Mouse (Mus musculus): Measurements from ENCODE around the gene Ube2c. TPM values are rescaled to one million over a fixed set of nuclear protein-coding genes. Genes with fewer than 3 reads are reported as not detected.
"Not testable (repeated sequence)": the region's sequence is repeated elsewhere in the genome, so short reads cannot be mapped to it uniquely, and the experiment has no call there.

Gene Ube2c
- total RNA-seq, 2 experiments from 2014 or later, result 2.9 to 4.0 TPM

DNA sequence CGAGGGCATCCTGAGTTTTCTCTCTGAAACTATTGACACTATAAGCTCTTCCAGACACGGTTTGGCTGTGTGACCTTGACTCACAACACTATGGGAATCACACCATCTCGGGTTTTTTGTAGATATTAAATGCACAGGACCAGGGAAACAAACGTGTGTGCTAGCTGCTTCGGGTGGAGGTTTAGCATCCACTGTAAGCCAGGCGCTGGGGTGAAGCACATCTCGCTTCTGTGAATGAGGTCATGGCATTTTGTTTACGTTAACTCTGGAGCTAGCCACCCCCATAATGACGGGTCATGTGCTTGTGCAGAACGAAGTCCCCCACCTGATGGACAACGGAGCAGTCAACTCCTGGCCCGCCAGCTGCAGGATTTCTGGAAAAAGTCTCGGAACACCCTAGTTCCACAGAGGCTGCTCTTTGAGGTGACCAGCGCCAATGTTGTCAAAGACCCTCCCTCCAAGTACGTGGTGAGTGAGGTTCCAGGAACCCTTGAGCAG lies 16.7 kb downstream of the Ube2c start:
- DNase-seq (ENCODE audit: low spot score in 2 of 2), result no peak

DNA sequence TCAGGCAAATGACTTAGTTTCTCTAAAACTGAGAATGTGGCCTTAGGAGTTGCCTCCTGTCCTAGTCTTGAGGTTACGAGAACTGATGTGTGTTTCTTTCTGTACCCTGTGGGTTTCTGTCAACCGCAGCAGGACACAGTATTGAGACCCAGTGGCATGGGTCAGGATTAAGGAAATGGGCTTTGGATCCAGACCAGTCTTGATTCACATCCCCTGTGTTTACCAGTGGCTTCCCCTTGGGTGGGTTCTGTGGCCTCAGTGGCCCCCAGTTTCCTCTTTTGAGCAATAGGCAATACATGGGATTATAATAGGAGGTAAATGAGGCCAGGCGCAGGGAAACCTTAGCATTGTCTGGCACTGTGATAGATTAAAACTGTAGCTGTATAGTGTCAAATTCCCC lies 17.3 kb downstream of the Ube2c start:
- no peak for DNase-seq (ENCODE audit: low spot score in 2 of 2)

DNA sequence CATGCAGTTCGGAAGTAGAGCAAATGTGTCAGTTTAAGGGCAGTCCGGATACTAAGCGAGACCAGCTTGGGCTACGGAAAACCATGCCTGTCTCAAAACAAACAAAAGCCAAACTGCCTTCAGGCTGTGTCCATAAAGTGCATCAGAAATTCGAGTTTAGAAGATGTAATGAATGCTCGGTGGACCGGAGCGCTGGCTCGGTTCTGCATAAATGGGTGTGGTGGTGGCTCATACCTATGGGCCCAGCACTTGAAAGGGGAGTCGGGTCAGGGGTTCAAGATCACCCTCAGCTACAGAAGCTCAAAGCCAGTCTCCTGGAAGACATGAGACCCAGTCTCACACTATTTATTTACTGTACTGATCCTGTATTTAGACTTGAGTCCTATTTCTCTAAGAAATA lies 18.1 kb downstream of the Ube2c start:
- DNase-seq (ENCODE audit: low spot score in 2 of 2), result no peak

DNA sequence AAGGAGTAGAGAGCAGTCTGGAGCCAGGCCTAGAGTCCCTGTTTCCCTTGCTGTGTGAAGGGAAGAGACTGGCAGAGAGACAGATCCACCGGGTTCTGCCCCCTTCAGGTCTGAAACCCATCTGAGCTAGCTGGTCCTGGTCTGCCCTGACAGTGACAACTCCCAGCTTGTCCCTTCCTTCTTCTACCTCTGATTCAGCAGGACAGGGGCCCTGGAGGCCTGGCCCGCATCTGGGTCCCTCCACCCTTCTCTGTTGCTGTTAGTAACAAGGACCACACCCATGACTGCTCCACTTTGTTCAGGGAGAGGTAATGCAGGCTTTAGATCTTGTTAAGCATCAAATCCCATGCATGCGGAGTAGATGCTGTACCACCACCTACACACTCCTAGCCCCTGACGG lies 18.7 kb downstream of the Ube2c start:
- no peak for DNase-seq (ENCODE audit: low spot score in 2 of 2)

DNA sequence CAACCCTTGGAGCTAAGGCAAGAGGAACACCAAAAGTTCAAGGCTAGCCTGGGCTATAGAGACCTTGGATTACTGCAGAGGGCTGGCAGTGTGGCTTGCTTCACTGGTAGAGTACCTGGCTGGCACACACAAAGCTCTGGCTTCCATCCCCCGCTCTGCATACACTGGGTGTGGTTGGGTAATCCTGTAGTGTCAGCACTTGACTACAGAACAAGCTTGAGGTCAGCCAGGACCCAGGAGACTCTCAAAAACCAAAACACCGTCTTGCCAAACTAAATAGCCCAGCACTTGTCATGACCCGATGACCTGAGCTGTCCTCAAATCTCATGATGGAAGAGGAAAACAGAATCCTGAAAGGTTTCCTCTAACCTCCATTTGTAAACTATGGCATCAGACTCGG lies 20.8 kb downstream of the Ube2c start:
- no peak for DNase-seq (ENCODE audit: low spot score in 2 of 2)

DNA sequence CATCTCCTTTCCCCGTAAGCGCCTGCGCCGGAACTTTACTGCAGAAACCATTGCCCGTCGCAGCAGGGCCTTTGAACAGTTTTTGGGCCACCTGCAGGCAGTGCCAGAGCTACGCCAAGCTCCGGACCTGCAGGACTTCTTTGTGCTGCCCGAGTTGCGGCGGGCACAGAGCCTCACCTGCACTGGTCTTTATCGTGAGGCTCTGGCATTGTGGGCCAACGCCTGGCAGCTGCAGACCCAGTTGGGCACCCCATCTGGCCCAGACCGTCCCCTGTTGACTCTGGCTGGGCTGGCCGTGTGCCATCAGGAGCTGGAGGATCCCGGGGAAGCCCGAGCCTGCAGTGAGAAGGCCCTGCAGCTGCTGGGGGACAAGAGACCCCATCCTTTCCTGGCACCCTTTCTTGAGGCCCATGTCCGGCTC lies 22.2 kb downstream of the Ube2c start:
- no peak for DNase-seq (ENCODE audit: low spot score in 2 of 2)

DNA sequence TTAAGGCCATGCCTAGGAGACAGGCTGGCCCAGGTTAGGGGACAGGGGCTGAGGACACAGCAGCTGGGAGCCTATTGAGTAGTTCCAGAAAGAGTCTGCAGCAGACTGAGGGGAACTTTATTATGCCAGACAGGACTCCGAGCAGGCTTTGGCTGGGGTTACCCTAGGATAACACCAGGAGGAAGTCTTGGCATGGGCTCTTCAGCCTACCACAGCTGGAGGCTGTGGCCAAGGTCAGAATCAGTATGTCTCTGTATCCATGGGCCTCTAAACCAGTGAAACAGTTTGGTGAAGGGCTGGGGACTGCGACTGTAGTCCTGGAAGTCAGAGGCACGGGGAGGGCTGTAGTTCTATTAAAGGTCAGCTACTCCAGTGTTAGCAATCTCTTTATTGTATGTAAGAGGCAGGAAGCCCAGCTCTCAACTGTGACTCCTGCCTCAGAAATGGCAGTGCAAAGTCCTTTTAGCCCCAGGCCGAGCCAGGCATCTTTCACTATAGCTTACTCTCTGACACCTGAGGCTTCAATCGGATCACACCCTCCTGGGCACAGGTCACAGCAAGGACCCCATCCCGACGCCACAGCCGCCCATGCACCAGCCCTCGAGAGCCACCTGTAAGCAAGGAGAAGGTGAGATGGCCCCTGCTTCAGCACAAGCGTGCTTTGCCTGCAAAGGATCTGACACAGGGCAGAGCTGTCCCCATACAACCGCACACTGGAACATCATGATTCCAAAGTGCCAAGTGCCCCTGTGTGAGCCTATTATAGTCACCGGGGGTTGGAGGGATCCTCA lies 22.9 kb downstream of the Ube2c start:
- no peak for DNase-seq (ENCODE audit: low spot score in 2 of 2)

DNA sequence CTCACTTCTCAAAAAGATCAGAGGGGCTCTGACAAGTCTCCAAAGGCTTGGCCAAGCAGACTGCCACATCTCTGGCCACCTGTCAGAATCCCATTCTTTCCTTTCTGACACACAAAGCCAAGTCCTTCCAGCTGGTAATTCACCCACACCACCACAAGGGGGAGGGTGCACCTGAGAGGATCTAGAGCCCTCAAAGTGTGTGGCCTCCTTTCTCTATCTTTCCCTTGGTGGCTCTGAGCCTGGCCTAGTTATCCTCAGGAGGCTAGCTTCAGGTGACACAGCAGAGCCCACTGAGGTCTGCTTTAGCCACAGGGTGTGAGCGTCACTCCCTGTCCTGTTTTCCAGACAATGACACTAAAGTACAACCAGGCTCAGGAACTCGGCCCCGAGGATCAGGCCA lies 23.5 kb downstream of the Ube2c start:
- DNase-seq (ENCODE audit: low spot score in 2 of 2), result peak in 1 of 2 experiments; percentile 52

DNA sequence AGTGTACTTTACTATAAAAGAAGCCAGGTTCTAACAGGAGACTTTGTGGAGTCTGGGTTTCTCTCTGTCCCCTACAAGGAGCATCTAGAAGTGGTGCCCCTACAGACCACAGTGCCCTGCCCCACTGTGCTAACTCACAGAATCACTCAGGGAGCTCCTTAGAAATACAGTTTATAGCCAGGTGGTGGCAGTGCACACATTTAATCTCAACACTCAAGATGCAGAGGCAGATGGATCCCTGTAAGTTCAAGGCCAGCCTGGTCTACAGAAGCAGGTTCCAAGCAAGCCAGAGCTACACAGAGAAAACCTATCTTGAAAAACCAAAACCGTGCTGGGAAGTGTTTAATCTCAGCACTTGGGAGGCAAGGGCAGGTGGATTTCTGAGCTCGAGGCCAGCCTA lies 24.1 kb downstream of the Ube2c start:
- no peak for DNase-seq (ENCODE audit: low spot score in 2 of 2)

DNA sequence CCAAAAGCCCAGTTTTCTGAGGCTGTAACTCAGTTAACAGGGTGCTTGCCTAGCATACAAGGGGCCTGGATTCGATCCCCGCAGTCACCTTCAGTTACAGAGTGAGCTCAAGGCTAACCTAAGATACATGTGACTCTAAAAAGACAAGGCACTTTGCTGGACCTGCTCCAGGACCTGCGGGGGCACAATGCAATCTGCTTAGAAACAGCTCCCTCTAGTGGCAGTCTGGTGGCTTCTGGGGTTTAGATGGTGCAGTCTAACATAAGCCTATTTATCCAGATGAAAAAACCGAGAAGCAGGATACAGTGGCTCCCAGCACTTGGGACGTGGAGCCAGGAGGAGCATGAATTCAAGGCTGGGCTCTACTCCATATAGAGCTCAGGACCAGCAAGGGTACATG lies 24.6 kb downstream of the Ube2c start:
- DNase-seq (ENCODE audit: low spot score in 2 of 2), result peak; percentile 80 to 91

DNA sequence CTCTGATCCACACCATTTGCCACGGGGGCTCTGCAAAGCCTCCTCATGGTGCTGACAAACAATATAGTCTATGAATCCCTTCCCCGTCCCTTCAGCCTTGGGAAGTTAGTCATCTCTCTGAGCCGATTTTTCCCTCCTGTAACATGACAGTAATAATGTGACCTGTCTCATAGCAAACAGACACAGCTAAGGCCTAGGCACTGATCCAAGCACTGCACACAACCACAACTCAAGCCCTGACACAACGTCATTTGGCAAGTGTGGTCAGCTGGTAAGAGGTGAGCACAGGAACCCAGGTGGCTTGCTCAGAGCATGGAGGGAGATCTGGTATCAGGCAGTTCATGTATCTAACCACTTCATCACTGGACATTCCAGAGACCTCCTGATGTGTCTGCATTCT lies 26.2 kb downstream of the Ube2c start:
- DNase-seq (ENCODE audit: low spot score in 2 of 2), result no peak

DNA sequence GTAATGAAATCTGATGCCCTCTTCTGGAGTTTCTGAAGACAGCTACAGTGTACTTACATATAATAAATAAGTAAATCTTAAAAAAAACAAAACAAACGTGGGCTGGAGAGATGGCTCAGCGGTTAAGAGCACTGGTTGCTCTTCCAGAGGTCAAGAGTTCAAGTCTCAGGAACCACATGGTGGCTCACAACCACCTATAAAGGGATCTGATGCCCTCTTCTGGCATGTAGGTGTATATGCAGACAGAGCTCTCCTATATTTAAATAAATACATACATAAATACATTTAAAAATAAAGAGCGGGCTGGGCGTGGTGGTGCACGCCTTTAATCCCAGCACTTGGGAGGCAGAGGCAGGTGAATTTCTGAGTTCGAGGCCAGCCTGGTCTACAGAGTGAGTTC lies 28.9 kb downstream of the Ube2c start:
- not testable (repeated sequence) for DNase-seq (ENCODE audit: low spot score in 2 of 2)

DNA sequence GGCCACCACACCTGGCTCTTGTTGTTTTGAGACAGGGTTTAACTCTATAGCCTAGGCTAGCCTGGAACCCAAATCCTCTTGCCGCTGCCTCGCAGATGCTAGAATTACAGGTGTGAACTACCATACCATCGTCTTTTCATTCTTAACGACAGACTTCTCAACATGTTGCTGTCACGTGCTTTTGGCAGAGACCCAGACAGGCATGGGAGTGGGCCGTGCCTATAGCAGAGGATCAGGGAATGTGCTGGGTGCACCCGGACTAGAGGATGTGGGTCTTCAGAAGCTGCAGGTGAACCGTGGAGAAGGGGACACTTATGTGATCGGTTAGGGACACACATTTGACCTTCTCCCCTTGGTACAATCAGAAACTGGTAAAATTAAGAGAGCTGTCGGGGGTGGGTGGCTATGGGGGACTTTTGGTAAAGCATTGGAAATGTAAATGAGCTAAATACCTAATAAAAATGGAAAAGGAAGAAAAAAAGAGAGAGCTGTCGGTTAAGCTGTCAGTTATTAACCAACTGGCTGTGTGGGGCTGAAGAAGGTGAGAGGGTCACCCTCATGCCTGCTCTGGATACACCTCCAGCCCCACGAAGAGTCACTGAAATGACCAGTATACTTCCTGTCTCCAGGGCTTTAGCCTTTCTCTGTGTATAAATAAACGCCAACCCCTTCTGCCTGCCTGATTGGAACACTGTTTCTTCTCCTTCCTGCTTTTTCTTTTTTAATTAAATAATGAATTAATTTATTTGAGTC lies 30.7 kb downstream of the Ube2c start:
- DNase-seq (ENCODE audit: low spot score in 2 of 2), result no peak

DNA sequence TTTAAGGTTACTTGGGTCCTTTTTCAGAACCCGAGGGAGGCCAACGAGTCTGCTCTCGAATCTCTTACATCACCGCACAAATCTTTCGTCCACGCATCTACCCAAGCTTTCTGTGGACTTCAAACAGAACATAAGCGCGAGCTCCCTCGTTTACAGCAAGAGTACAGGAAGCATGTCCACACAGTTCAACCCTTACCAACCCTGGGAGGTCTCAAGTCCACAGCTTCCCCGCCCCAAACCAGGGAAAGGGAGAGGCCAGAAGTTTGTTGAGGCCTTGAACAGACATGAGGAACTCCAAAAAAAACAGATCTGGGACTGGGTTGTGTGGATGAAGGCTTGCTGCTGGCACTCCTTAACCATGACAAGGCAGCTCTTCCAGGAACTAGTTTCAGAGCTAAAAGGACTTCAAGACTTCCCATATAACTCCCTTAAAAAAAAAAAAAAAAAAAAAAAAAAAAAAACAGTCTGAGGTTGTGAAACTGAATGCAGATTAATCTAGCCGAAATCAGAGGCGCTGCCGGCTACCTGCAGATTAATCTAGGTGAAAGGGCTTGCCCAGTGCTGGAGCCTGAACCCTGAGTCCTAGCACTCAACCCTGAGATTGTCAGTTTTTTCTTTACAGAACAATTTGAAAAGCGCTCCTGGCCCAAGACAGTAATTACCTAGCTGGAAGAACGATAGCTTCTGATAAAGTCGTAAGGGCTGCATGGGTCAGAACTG lies 33.7 kb downstream of the Ube2c start:
- DNase-seq (ENCODE audit: low spot score in 2 of 2), result no peak

DNA sequence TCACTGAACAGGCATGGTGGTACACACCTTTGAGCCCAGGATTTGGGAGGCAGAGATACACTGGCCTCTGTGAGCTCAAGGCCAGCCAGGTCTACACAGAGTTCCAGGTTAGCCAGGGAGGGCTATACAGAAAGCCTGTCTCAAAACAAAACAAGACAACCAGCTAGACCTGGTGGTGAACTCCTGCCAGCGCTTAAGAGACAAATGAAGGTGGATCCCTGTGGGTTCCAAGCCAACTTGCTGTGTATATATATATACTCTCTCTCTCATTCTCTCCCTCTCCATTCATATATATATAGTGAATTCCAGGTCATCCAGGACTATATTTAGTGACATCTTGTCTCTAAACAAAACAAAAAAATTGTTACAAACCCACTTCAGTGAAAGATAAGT lies 34.2 kb downstream of the Ube2c start:
- DNase-seq (ENCODE audit: low spot score in 2 of 2), result no peak

DNA sequence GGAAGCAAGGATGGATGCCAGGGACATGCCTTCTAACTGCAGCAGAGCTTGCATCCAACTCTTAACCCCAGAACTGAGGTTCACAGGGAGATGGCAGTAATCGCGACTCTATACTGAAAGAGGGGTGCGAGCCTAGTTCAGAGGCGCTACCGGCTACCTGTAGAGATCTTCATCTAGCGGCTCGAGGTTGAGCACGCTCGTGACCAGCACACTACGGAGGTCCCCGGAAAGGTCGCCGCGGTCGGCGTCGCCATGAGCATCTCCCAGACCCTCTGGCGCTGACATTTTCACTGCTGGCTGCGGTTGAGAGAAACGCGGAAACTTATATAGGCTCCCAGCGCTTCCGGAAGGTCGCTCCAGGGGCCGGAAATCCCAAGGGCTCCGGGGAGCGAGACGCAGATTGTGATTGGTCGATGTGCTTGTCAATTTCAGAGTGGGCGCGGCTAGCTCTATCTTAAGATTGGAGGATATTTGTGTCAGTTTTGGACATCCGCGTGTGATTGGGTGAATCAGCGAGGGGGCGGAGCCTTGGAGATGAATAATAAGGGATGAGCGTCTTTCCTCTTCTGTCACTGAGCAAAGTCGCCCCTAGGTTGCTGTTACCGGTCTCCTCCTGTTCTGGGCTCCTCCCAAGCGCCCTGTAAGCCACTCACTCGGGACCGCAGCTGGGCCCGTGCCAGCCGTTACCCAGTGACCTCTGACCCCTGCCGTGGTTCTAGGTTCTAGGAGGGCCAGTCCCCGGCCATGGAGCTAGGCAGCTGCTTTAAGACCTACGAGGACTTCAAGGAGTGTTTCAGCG lies 35.0 kb downstream of the Ube2c start, which contains the start of the genes Acot8 and Zswim3:
Acot8 (minus strand) TSS at position 350 of the 799 bp plus-strand sequence.
Zswim3 (plus strand) TSS at position 566 of the 799 bp plus-strand sequence.
- DNase-seq (ENCODE audit: low spot score in 2 of 2), result peak; percentile 100

DNA sequence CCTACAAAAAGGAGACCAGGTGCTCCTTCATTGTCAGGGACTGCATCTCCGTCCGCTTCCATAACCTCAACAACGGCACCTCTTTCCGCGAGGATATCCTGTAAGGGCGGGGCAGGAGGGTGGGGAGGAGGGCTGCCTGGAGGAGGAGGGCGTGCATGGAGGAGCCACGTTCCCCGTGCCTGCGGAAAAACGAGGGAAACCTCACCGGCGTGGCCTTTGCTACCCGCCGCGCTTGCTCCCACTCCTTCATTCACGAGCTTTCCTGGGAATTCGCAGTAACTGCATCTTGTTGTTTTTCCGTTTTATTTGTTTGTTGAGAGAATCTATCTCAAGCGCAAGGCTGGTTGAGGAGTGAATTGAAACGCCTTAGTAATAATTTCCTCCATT lies 35.6 kb downstream of the Ube2c start:
- DNase-seq (ENCODE audit: low spot score in 2 of 2), result no peak

DNA sequence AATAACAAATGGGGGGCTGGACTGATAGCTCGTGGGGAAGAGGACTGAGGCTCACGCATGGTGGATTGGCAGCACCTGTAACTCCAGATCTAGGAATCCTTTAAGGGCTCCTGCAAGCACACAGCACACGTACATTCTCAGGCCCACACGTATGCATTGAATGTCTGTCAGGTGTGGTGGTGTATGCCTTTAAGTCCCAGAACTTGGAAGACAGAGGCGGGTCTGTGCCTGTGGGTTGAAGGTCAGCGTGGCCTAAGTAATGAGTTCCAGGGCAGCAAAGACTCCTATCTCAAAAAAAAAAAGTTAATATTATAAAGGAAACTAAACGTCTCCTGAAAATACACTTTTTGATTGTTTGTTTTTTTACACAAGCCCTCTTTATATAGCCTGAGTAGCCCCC lies 36.9 kb downstream of the Ube2c start:
- no peak for DNase-seq (ENCODE audit: low spot score in 2 of 2)

DNA sequence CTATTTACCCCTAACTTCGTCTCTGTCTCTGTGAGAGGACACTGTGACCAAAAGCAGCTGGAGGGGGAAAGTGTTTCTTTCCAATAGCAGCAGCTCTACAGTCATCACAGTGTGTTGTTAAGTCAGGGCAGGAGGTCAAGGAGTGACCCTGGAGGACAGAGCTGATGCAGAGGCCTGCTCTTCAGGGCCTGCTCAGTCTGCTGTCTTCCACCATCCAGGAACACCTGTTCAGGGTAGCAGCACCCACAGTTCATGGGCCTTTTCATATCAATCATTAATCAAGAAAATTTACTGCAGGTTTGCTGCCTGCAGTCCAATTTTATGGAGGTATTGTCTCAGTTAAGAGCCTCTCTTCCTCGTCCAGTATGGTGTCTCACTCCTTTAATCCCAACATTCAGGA lies 43.9 kb downstream of the Ube2c start:
- DNase-seq (ENCODE audit: low spot score in 2 of 2), result no peak

DNA sequence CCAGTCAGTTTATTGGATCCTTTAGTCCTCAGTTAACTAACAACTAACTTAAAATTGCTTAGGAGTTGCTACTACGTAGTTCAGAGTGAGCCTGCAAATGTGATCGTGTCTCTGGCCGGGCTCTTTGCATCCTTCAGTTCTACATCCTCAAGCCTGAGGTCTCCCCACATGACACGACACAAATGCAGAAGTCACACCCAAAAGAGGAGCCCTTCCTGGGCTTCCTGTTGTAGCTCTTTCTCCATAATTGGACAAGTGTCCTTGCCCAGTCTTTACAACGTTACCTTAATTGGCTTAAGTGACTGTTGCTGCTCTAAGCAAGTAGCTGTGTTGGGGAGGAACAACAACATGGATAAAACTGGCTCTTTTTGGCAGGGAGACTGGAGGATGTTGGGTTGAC lies 45.6 kb downstream of the Ube2c start:
- DNase-seq (ENCODE audit: low spot score in 2 of 2), result no peak

DNA sequence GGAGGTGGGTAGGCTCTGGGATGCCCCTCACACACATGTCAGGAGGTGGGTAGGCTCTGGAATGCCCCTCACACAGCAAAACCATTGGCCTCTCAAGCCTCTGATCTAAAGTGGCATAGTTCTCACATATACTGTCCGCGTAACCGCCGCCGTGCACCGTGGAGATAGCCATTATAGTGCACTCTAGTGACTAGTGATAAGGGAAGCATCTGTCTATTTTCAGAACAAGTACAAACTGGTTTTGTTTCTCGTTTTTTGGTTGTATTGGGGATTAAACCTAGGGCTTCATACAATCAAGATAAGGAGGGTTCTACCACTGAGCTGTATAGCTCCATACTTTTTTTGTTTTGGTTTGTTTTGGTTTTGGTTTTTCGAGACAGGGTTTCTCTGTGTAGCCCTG lies 46.1 kb downstream of the Ube2c start:
- no peak for DNase-seq (ENCODE audit: low spot score in 2 of 2)

All from layer of hippocampus, postnatal 14 days (tissue).